Mouse (Mus musculus) embryonic facial prominence, embryonic 14.5 days (tissue): ENCODE data around the gene Tomm40. TPM values are rescaled to one million over a fixed set of nuclear protein-coding genes. Genes with fewer than 3 reads are reported as not detected.
A peak's percentile ranks its signal among the peaks of the same experiment; 100 is the strongest.

Experiments used
- ATAC-seq: fragments of 200-750 bp; cut with Nextera tagmentation; 2 replicates; pipeline ENCODE4 v1.8.0; 2017; ENCODE audit warnings: low read depth, moderate number of reproducible peaks, moderate TSS enrichment
- DNase-seq: peaks from one replicate; pipeline ENCODE4 v3.0.0-alpha.2; 2015; ENCODE audit warnings: low spot score
- H3K27ac ChIP-seq: fragments of 300-500 bp; sonication (generic); replicated peaks from 2 replicates; pipeline ENCODE4 v1.5.1; 2014; ENCODE audit warnings: low read depth, mild to moderate bottlenecking, low read length, moderate library complexity
- H3K27me3 ChIP-seq: fragments of 300-500 bp; sonication (generic); replicated peaks from 2 replicates; pipeline ENCODE4 v1.6.1; 2014; ENCODE audit warnings: low read length; ENCODE audit not compliant: control insufficient read depth, insufficient read depth
- H3K36me3 ChIP-seq: fragments of 300-500 bp; sonication (generic); 2 replicates; pipeline ENCODE4 v1.6.1; 2014; ENCODE audit warnings: low read length, mixed read lengths; ENCODE audit not compliant: control insufficient read depth, insufficient read depth
- H3K4me1 ChIP-seq: fragments of 300-500 bp; sonication (generic); 2 replicates; pipeline ENCODE4 v1.6.1; 2014; ENCODE audit warnings: antibody characterized with exemption, low read length; ENCODE audit not compliant: control insufficient read depth, insufficient read depth
- H3K4me2 ChIP-seq: fragments of 300-500 bp; sonication (generic); 2 replicates; pipeline ENCODE4 v1.6.1; 2014; ENCODE audit warnings: low read depth, mild to moderate bottlenecking, low read length, moderate library complexity, mixed read lengths
- H3K4me3 ChIP-seq: fragments of 300-500 bp; sonication (generic); 2 replicates; pipeline ENCODE4 v1.5.1; 2014; ENCODE audit warnings: low read depth, mild to moderate bottlenecking, low read length
- H3K9ac ChIP-seq: fragments of 300-500 bp; sonication (generic); 2 replicates; pipeline ENCODE4 v1.6.1; 2014; ENCODE audit warnings: low read depth, mild to moderate bottlenecking, low read length, moderate library complexity, mixed read lengths
- H3K9me3 ChIP-seq: fragments of 300-500 bp; sonication (generic); 2 replicates; pipeline ENCODE4 v1.6.1; 2016; ENCODE audit warnings: low read length; ENCODE audit not compliant: control insufficient read depth
- WGBS: fragments of 180-500 bp; shearing (Covaris S2); extraction: QIAGEN DNeasy Blood & Tissue Kit; methylation state at CpG from one replicate; pipeline ENCODE4 v1.1.7; 2014; 5-methylcytosine and 5-hydroxymethylcytosine counted together
- polyA plus RNA-seq: library from polyadenylated mRNA; unstranded; fragments of >200 nt; fragmentation: Nextera tagmentation; extraction: Ambion mirVana; gene quantifications from 2 replicates; pipeline ENCODE4 v1.2.1, GENCODE M21; 2014

Gene Tomm40
- polyA plus RNA-seq, 1 experiment from 2014 or later: 114 TPM

DNA sequence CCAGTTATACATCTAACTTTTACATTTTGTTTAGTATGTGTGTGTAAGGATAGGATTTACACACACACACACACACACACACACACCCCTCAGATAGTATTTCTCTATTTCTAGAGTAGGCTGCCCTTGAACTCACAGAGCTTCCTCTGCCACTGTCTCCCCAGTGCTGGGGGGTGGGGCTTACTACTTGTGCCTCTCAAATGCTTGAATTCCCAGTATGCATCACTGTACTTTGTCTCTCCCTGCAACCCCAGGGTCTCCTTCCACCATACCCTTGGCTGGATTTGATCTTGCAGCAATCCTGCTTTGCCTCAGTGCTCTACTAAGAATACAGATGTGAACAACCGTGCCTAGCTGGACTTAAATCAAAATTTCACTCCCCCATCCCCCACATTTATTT, 38.8 kb upstream of the Tomm40 start:
- H3K4me2 ChIP-seq: no peak overlapping the region
- H3K27me3 ChIP-seq: no peaks in the 10 kb centered on the region
- no peaks in the 10 kb centered on the region for H3K9me3 ChIP-seq
- no peak overlapping the region for H3K27ac ChIP-seq
- H3K9ac ChIP-seq: no peak overlapping the region
- H3K4me1 ChIP-seq: 0 out of 2 replicates have a peak, but pooled peaks cover 2% of the 10 kb centered on the region
- no peak overlapping the region for H3K4me3 ChIP-seq
- ATAC-seq: no peak
- no peak for DNase-seq
- 81% methylated on average over 1 of the region's 1 CpGs for WGBS
- peaks cover 13% of the 10 kb centered on the region; the same call in 1 of the 2 replicates for H3K36me3 ChIP-seq

DNA sequence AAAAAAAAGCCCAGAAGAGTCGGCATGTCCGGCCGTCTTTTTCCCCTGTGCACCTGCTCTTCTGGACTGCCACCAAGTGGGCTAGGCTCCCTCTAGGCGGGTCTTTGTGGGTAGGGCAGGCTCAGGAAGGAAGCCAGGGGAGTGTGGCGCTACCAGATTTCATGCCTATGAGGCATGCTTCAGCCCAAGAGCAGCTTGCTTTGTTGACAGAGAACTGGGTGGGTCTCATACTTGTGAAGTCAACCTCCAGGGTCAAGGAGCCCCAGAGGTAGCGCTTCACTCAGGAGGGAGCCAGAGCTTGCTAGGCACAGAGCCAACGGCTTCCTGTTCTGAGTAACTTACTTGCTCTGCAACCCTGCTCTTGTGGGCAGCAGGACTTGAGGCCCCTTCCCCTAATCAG, 38.3 kb upstream of the Tomm40 start:
- Histone ChIP-seq H3K4me3 (no peak overlapping the region), H3K27ac (no peak overlapping the region), H3K4me2 (no peak overlapping the region), H3K27me3 (no peaks in the 10 kb centered on the region), H3K9ac (no peak overlapping the region), H3K9me3 (no peaks in the 10 kb centered on the region), H3K36me3 (peaks cover 11% of the 10 kb centered on the region; the same call in 1 of the 2 replicates), H3K4me1 (0 out of 2 replicates have a peak, but pooled peaks cover 2% of the 10 kb centered on the region)
- ATAC-seq: no peak
- WGBS: 73% methylated on average over 7 of the region's 7 CpGs
- peak; percentile 72 for DNase-seq

DNA sequence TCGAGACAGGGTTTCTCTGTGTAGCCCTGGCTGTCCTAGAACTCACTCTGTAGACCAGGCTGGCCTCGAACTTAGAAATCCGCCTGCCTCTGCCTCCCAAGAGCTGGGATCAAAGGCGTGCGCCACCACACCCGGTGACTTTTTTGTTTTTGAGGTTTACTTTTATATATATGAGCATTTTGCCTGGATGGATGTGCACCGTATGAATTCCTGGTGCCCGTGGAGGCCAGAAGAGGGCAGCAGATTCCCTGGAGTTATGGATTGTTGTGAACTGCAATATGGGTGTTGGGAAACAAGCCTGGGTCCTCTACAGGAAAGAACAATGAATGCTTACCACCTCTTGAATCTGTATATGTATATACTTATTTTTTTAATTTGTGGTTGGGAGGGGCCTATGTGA, 37.4 kb upstream of the Tomm40 start:
- Histone ChIP-seq H3K4me1 (peaks cover 7% of the 10 kb centered on the region), H3K27ac (no peak overlapping the region), H3K4me2 (no peak overlapping the region), H3K36me3 (peaks cover 1% of the 10 kb centered on the region; the same call in 1 of the 2 replicates), H3K27me3 (no peaks in the 10 kb centered on the region), H3K9me3 (no peaks in the 10 kb centered on the region), H3K9ac (no peak overlapping the region), H3K4me3 (no peak overlapping the region)
- WGBS: 73% methylated on average over 8 of the region's 8 CpGs
- no peak for DNase-seq
- no peak for ATAC-seq

DNA sequence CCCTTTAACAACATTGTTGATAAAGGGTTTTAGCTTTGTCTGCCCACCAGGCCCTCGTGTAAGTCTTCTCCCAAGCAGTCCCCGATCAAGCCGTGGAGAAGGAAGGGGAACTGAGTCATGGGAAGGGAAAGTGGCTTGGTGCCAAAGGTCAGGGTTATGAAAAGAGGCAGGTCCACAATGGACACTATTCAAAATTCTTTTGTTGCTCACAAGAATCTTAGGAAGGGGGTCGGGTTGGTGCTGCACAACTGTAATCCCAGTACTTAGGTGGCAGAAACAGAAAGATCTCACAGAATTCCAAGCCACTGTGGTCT, 35.8 kb upstream of the Tomm40 start:
- Histone ChIP-seq H3K4me2 (no peak overlapping the region), H3K27ac (no peak overlapping the region), H3K36me3 (no peaks in the 10 kb centered on the region), H3K4me1 (peaks cover 7% of the 10 kb centered on the region), H3K27me3 (no peaks in the 10 kb centered on the region), H3K9me3 (no peaks in the 10 kb centered on the region), H3K9ac (no peak overlapping the region), H3K4me3 (no peak overlapping the region)
- ATAC-seq (no peak), DNase-seq (no peak)
- 53% methylated on average over 4 of the region's 4 CpGs for WGBS

DNA sequence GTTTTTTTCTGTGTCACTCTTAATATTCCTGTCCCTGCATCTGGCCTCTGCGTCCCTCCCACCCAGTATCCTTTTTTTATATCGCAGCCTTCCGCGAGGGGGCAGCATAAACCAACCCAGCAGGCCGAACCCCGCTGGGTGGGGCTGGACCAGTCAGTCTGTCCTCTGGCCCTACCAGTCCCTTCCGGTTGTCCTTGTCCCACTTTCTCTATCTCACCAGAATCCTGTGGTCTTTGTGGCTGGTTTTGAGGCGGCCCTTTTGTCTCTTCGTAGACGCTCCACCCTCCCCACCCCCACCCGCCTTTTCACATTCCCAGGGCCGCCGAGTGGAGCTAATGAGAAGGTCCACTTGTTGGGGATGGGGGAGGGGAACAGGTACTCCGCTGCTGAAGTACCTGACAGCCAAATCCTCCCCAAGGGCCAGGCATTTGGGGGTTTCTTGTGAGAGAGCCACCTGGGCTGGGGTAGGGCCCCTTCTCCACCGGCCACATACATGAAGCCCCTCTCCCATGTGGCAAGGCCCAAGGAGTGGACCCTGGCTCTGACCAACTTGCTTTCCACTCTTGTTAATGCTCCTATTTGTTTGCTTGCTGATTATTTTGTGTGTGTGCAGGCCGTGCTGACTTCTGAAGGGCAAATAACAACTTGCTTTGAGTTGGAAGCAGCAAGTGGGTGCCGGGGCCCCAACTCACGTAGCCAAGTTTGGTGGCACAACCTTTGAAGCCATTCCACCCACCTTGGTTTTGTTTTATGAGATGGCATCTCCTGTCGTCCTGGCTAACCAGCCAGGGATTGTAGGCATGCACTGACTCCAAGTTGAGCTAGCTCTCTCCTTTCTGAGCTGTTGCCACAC, 35.2 kb upstream of the Tomm40 start, which contains the start of gene Nectin2:
Gene Nectin2, minus strand, starts transcription at position 267 of the 853 bp plus-strand sequence.
- H3K4me2 ChIP-seq: peak within 1 kb of the TSS; percentile 84
- H3K27ac ChIP-seq: peak within 1 kb of the TSS; percentile 92
- H3K9me3 ChIP-seq: no peaks in the 10 kb centered on the region
- H3K9ac ChIP-seq: peak within 1 kb of the TSS; percentile 90
- H3K36me3 ChIP-seq: no peaks in the 10 kb centered on the region
- peaks cover 7% of the 10 kb centered on the region for H3K4me1 ChIP-seq
- 16% methylated on average over 19 of the region's 19 CpGs for WGBS
- no peaks in the 10 kb centered on the region for H3K27me3 ChIP-seq
- DNase-seq (peak; percentile 91), ATAC-seq (peak; percentile 75)
- H3K4me3 ChIP-seq: peak within 1 kb of the TSS; percentile 84

DNA sequence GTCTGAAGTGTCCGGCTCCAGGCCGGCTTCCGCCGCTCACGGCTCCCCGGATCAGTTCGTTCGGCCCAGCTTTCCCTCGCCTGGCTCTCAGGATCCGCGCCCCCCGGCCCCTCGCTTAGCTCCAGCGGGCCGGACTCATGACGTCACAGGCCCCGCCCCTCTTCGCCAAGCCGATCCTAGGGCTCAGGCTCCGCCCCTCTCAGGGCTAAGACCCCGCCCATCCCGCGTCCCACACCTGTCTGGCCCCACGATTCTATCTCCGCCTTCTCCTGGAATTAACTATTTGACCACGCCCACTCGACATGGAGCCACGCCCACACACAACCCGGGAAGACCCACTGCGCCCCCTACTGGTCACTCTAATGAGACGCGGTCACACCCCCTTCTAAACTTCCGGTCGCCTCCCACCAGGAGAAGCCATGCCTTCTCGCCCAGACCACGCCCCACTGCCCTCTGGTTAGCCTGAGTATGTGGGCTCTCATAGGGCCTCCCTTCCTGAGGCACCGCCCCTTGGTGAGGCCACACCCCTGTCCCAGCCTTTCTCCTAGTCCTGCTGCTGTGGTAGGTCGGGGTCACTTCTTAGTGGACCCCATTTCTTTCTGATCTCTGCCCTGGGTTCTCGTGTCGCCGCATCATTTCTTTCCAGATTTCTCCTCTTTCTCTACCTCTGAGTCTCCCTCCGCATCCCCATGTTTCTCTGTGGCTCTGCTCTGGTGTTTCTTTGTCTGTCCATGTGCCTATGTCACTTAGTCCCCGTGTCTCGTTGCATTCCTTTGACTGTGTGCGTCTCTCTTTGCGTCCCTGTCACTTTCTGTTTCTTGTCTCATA, 34.4 kb upstream of the Tomm40 start:
- peak; percentile 99 for DNase-seq
- H3K9me3 ChIP-seq: no peaks in the 10 kb centered on the region
- H3K27me3 ChIP-seq: no peaks in the 10 kb centered on the region
- peaks cover 7% of the 10 kb centered on the region for H3K4me1 ChIP-seq
- peak; percentile 95 for ATAC-seq
- WGBS: under 1% methylated on average over 33 of the region's 46 CpGs
- H3K36me3 ChIP-seq: no peaks in the 10 kb centered on the region
- peak overlapping the region; percentile 84 for H3K4me2 ChIP-seq
- peak overlapping the region; percentile 92 for H3K27ac ChIP-seq
- H3K9ac ChIP-seq: peak overlapping the region; percentile 90
- peak overlapping the region; percentile 84 for H3K4me3 ChIP-seq

DNA sequence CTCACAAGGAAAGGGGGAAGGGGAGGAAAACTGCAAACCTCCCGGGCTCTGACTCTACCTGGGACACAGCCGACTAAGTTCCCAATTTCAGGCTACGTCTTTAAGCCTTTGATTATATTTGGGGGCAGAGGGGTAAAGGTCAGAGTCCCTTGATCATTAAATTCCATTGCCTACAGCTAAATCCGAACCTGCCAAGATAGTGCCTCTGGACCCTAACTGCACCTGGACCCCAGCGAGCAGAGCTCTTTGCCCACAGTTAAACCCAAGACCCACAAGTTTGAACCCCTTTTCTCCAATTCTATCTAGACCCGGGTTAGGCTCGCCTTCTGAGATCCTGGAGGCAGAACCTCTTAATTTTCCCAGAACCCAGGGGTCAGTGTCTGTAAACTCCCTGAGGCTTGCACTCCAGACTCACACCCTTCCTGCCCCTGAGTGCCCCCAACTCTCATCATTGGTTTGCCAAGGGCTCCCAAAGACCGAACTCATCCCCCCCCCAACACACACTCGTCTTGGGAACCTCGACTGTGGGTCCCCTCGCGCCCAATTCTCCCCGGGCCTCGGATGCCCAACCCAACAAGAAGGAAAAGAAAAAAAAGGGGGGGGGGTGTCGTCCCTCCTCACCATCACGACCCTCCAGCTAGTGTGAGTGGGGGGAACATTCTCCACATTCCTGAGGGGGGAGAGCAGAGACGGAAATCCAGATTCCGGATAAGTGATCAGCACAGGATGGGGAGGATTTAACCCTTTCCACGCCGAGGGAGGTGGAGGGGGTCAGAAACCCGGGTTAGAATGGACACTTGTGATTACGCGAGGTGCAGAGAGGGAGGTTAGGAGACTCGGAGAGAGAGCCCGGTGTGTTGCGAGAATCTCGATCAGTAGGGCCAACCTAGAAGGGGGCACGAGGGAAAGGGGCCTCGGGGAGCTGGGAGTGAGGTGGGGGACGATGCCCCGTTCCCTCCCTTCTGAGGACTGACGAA, 33.3 kb upstream of the Tomm40 start:
- ATAC-seq (no peak), DNase-seq (peak; percentile 73)
- H3K27ac ChIP-seq: peak overlapping the region; percentile 92
- WGBS: 2% methylated on average over 28 of the region's 32 CpGs
- H3K4me1 ChIP-seq: peaks cover 7% of the 10 kb centered on the region
- H3K9me3 ChIP-seq: no peaks in the 10 kb centered on the region
- H3K4me3 ChIP-seq: peak overlapping the region; percentile 84
- H3K27me3 ChIP-seq: no peaks in the 10 kb centered on the region
- H3K36me3 ChIP-seq: peaks cover 4% of the 10 kb centered on the region
- H3K4me2 ChIP-seq: peak overlapping the region; percentile 84
- peak overlapping the region; percentile 90 for H3K9ac ChIP-seq
